Mouse (Mus musculus) monocyte, adult 59 days (primary cell): ENCODE results near the gene Fam19a1. TPM values are rescaled to one million over a fixed set of nuclear protein-coding genes. Genes with fewer than 3 reads are reported as not detected.

ENCODE experiments used
- total RNA-seq, 2 experiments: library from RNA; stranded (reverse); gene quantifications; one replicate each; pipeline ENCODE4 v1.2.4; 2023

Fam19a1 gene
- total RNA-seq, result not detected

GRCm38 (mm10) chr6:96112854-96113253, at the start of gene Fam19a1:
TSS of gene Fam19a1 (plus strand) at chr6:96113154.

GRCm38 (mm10) chr6:96165818-96166379, 52.9 kb downstream of the Fam19a1 start, which contains the start of gene 1700123L14Rik:
TSS of gene 1700123L14Rik (minus strand) at chr6:96166243.

Other genes starting within 250 kb of the Fam19a1 start
- gene 1700123L14Rik, start 53.1 kb downstream of the Fam19a1 start, total RNA-seq, result not detected